Mouse (Mus musculus) regulatory T cell (primary cell): ENCODE measurements around the gene Bpifb6.

Source experiments
- in situ Hi-C: fragments of 300-600 bp; cut with MboI, MseI; formaldehyde crosslinking; loops from one replicate; pipeline ENCODE4 v1.15.1; 2025; ENCODE audit warnings: high pct_unique_total_duplicates

Bpifb6 gene

GRCm38 (mm10) chr2:153900088-153900487 lies at the start of gene Bpifb6:
TSS of gene Bpifb6 (plus strand) at chr2:153900388.
- in situ Hi-C loops, result no loop called here

- in situ Hi-C loops, result loop anchor here (5.0 kb wide), 1 partner anchor 76 kb away; no protein-coding TSS in a partner anchor
Measured at GRCm38 (mm10) chr2:153851030-153851360, 49.2 kb upstream of the Bpifb6 start.

GRCm38 (mm10) chr2:153853544-153853943 lies 46.6 kb upstream of the Bpifb6 start:
- in situ Hi-C loops, result loop anchor here (5.0 kb wide), 1 partner anchor 74 kb away; no protein-coding TSS in a partner anchor

- in situ Hi-C loops, result no loop called here
Measured at GRCm38 (mm10) chr2:153859581-153859980, 40.6 kb upstream of the Bpifb6 start.

- in situ Hi-C loops, result no loop called here
Measured at GRCm38 (mm10) chr2:153860315-153860714, 39.9 kb upstream of the Bpifb6 start.

- in situ Hi-C loops, result no loop called here
Measured at GRCm38 (mm10) chr2:153860715-153861114, 39.5 kb upstream of the Bpifb6 start.

GRCm38 (mm10) chr2:153861960-153862359 lies 38.2 kb upstream of the Bpifb6 start:
- in situ Hi-C loops, result no loop called here

- in situ Hi-C loops, result loop anchor here (10.0 kb wide), 1 partner anchor 274 kb away; the partner anchor contains the start of gene Bpifa1
Measured at GRCm38 (mm10) chr2:153870984-153871383, 29.2 kb upstream of the Bpifb6 start, which contains the start of gene Sun5. TSS of gene Sun5 (minus strand) at chr2:153871084.

- in situ Hi-C loops, result loop anchor here (10.0 kb wide), 1 partner anchor 270 kb away; the partner anchor contains the start of gene Bpifa1
Measured at GRCm38 (mm10) chr2:153874745-153875144, 25.4 kb upstream of the Bpifb6 start, which contains the start of gene Bpifb2. TSS of gene Bpifb2 (plus strand) at chr2:153875045.

GRCm38 (mm10) chr2:153899111-153899510 lies 1.1 kb upstream of the Bpifb6 start:
- in situ Hi-C loops, result no loop called here

- in situ Hi-C loops, result no loop called here
Measured at GRCm38 (mm10) chr2:153902726-153903125, 2.5 kb downstream of the Bpifb6 start.

GRCm38 (mm10) chr2:153906626-153907025 lies 6.4 kb downstream of the Bpifb6 start:
- in situ Hi-C loops, result no loop called here

GRCm38 (mm10) chr2:153914151-153914550 lies 14.0 kb downstream of the Bpifb6 start:
- in situ Hi-C loops, result no loop called here

GRCm38 (mm10) chr2:153917930-153918329 lies 17.7 kb downstream of the Bpifb6 start, which contains the start of gene Bpifb3:
TSS of gene Bpifb3 (plus strand) at chr2:153918230.
- in situ Hi-C loops, result no loop called here

- in situ Hi-C loops, result no loop called here
Measured at GRCm38 (mm10) chr2:153921246-153921645, 21.1 kb downstream of the Bpifb6 start.

GRCm38 (mm10) chr2:153929871-153930413 lies 29.8 kb downstream of the Bpifb6 start:
- in situ Hi-C loops, result loop anchor here (5.0 kb wide), 1 partner anchor 78 kb away; no protein-coding TSS in a partner anchor

- in situ Hi-C loops, result no loop called here
Measured at GRCm38 (mm10) chr2:153931125-153931524, 30.9 kb downstream of the Bpifb6 start.

GRCm38 (mm10) chr2:153933311-153933710 lies 33.1 kb downstream of the Bpifb6 start:
- in situ Hi-C loops, result no loop called here

GRCm38 (mm10) chr2:153935348-153935747 lies 35.2 kb downstream of the Bpifb6 start:
- in situ Hi-C loops, result no loop called here

- in situ Hi-C loops, result no loop called here
Measured at GRCm38 (mm10) chr2:153937843-153938242, 37.7 kb downstream of the Bpifb6 start, which contains the start of gene Bpifb4. TSS of gene Bpifb4 (plus strand) at chr2:153938212.

- in situ Hi-C loops, result no loop called here
Measured at GRCm38 (mm10) chr2:153943537-153943936, 43.3 kb downstream of the Bpifb6 start.

GRCm38 (mm10) chr2:153944567-153944966 lies 44.4 kb downstream of the Bpifb6 start:
- in situ Hi-C loops, result no loop called here

- in situ Hi-C loops, result no loop called here
Measured at GRCm38 (mm10) chr2:153952897-153953296, 52.7 kb downstream of the Bpifb6 start.
